Mouse (Mus musculus): Measurements from ENCODE around the gene Limch1.

DNA sequence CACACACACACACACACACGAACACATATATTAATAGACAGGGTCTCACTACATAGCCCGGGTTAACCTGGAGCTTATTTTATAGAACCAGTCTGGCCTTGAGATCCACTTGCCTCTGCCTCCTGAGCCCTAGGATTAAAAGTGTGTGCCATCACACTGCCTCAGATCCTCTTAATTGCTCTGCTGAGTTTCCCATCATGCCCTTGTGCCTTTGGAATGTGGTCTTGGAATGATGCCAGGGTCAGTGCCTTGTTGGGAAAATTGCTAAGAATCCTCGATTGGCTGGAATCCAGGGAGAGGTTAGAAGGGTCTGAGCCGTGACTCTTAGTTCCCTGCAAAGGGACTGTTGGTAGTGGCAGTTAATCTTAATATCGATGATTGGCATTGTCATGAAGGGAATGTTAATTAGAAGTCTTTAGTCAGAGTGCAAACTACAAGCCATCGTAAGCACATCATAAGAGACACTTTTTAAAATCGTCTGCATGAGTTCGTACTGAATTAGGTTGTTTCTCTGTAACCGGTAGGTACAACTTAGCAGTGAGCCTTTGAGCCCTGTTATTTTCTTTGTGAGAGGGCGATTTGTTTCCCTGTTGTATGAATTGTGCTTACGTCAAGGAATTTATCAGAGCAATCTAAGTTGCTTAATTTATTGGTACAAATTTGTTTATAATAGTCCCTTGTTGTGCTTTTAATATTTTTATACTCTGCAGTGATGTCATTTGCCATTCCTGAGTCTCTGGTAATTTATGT is 109.9 kb downstream of the Limch1 start:
- TF ChIP-seq CTCF (IDR thresholded peaks at IDR 0.05; ENCODE audit: low read depth) (no peak), EP300 (IDR thresholded peaks at IDR 0.05; ENCODE audit: low read depth) (no peak)

Data from liver, embryonic 14.5 days (tissue).